In the genomic region with DNA sequence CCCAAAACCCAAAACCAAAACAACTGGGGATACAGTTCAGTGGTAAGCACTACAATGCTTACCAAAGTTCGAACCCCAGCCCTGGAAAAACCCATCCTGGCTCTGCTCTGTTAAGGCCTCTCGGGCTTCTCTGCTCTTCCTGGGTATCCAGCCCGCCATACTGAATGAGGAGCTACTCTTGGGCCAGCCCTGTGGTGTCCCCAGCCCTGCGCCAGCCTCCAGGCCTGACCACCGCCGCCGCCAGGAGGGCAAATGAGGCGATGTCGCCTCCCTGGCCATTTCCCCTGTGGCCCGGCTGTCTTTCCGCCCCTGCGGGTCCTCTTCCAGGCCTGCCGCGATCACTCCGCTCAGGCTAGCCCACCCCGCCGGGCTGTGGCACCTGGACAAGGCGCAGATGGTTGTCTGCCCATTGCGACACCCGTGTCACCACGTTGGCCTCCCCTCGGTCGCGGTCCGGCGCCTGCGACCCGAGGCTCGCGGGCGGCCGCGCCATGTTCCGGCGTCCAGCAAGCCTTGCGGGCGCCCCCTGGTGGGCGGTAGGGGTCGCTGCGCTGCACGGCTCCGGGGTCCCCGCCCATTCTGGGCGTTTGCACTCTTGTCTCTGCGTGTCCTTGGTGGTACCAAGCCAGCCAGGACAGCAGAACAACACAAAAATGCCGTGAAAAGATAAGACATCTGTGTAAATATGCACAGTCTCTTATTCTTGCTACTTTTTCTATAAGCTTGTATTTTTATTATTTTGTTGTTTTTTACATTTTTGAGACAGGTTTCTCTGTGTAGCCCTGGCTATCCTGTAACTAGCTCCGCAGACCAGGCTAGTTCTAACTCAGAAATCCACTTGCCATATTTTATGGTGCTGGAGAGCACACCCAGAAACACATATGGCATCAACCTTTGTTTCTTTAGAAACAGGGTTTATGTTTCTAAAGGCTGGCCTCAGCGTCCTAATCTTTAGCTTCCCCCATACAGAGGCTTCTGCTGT, we compare ENCODE assay signal across 8 mouse cellular contexts. TPM values are rescaled to one million over a fixed set of nuclear protein-coding genes. Genes with fewer than 3 reads are reported as not detected.
DNase-seq lines count a peak whose midpoint lies in the region; ATAC-seq and TF ChIP-seq lines count a peak whose summit lies in the region.

A gene (minus strand): TSS at position 595 of the 982 bp plus-strand sequence.

- in situ Hi-C loops in Patski (cut with MboI; ENCODE audit: low pct_unique_long_range_greater_than_20kb): loop anchor here (5.0 kb wide), 1 partner anchor 372 kb away; no protein-coding TSS in a partner anchor

- CTCF ChIA-PET in Patski (lab: Charles Lee): interaction anchor here (0.5 to 6.2 kb wide), 25 partner anchors 9 to 607 kb away, joined by 3 to 33 read pairs (median 4); a partner anchor contains a TSS

- H3K36me3 ChIP-seq in hindbrain, embryonic 14.5 days (replicated peaks; ENCODE audit: control insufficient read depth, insufficient read depth): no peaks in the 10 kb centered on the region

- no peak for DNase-seq in Patski (ENCODE audit: low read depth, low spot score)
- DNase-seq in cerebellum, postnatal 14 days: peak; percentile 94 to 96
- peak; percentile 88 for DNase-seq in frontal cortex, postnatal 25 days (ENCODE audit: low spot score in 2 of 2)
- DNase-seq in hindbrain, embryonic 14.5 days (ENCODE audit: low spot score): peak; percentile 93
- peak; percentile 87 to 89 for DNase-seq in layer of hippocampus, postnatal 36 days
- peak; percentile 94 for DNase-seq in lung, postnatal 36 days
- peak; percentile 93 for DNase-seq in retina, postnatal 1 day
- peak; percentile 78 to 94 for DNase-seq in urinary bladder, adult 18-20 months (ENCODE audit: low spot score in 2 of 2)

- H3K27ac ChIP-seq in hindbrain, embryonic 14.5 days: peak within 1 kb of the TSS; percentile 78

- 4% methylated on average over 48 of the region's 48 CpGs for WGBS in hindbrain, embryonic 14.5 days

- POLR2A ChIA-PET in Patski (lab: Charles Lee): interaction anchor here (0.5 to 1.6 kb wide), 6 partner anchors 11 to 1385 kb away, joined by 3 to 13 read pairs (median 4); no protein-coding TSS in a partner anchor

- H3K4me2 ChIP-seq in hindbrain, embryonic 14.5 days (replicated peaks): peak within 1 kb of the TSS; percentile 72

- peak; percentile 94 for ATAC-seq in Patski
- peak; percentile 97 for ATAC-seq in hindbrain, embryonic 14.5 days (ENCODE audit: low FRiP score)

- no peaks in the 10 kb centered on the region for H3K4me1 ChIP-seq in hindbrain, embryonic 14.5 days (replicated peaks; ENCODE audit: control insufficient read depth, insufficient read depth, low read length)

- H3K27me3 ChIP-seq in Patski: no peaks in the 10 kb centered on the region
- H3K27me3 ChIP-seq in hindbrain, embryonic 14.5 days (ENCODE audit: control insufficient read depth, insufficient read depth, low read length): no peaks in the 10 kb centered on the region

- H3K4me3 ChIP-seq in hindbrain, embryonic 14.5 days (replicated peaks; ENCODE audit: low read length): peak within 1 kb of the TSS; percentile 82

- H3K9ac ChIP-seq in hindbrain, embryonic 14.5 days: peak within 1 kb of the TSS; percentile 97

- H3K9me3 ChIP-seq in hindbrain, embryonic 14.5 days (ENCODE audit: control insufficient read depth, low read length): no peaks in the 10 kb centered on the region

- peak; percentile 100 for TF ChIP-seq CTCF in Patski (IDR thresholded peaks at IDR 0.05)

RNA-seq across cellular contexts. Expression of the gene that starts here (rescaled TPM):
- polyA plus RNA-seq in Patski (2021): 25.0 TPM
- 6.2 and 7.5 TPM in 2 replicates for polyA plus RNA-seq in hindbrain, embryonic 14.5 days (2014; fragmentation: Nextera tagmentation; extraction: Ambion mirVana)
- total RNA-seq in layer of hippocampus, postnatal 36 days (2021): 10 to 100 TPM; 12.5 to 13.4 TPM
